Mouse (Mus musculus) left cerebral cortex, adult 11 months (tissue): ENCODE data around the gene Elovl4.
A peak's percentile ranks its signal among the peaks of the same experiment; 100 is the strongest.

Experiments used
- DNase-seq: peaks from one replicate; pipeline ENCODE4 v3.0.0; 2022; ENCODE audit warnings: low spot score

Elovl4 gene

DNA sequence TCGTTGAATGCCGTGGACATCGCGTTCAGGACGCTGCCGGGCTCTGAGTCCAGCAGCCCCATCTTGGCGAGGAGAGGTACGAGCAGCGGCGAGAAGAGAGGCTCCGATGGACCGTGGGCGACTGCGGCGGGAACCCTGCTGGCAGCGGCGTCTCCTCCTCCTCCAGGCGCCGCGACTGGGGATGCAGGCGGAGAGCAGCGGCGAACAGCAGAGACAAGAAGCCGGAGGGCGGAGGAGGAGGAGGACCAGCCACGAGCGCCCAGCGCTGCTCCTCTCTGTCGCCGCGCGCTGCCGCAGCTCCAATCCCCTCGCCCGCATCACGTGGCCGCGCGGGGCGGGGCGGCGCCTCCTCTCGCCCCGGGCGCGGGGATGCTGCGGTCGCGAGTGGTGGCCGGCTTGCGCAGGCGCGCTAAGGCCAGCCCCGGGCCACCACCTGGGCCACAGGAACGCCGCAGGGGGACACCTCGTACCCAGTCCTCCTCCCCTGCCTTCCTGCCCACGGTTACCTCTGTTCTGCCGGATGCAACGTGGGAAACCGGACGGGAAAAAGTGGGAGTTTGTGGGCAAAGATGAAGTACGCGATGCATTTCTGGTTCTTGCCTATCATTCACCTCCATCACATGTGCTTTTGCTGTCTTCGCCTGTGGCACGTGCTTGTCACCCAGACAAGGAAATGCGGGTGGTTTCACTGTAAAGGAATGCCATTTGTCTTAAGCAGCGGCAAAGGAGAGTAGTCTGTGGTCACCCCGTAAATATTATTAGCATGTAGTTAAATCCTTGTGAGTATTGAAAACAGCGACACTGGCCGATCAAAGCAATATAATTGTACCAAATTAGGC, at the start of gene Elovl4:
TSS of gene Elovl4 (minus strand) at position 301 of the 839 bp plus-strand sequence.
- DNase-seq, result peak; percentile 78

- no peak for DNase-seq
Measured at GRCm38 (mm10) chr9:83852464-83852863, 46.4 kb upstream of the Elovl4 start.

GRCm38 (mm10) chr9:83834748-83835313, 28.8 kb upstream of the Elovl4 start:
- no peak for DNase-seq

- DNase-seq, result peak; percentile 85
Measured at GRCm38 (mm10) chr9:83833811-83834747, 28.0 kb upstream of the Elovl4 start, which contains the start of gene Ttk. Gene Ttk (plus strand): TSS chr9:83834689.

GRCm38 (mm10) chr9:83831152-83831551, 25.1 kb upstream of the Elovl4 start:
- no peak for DNase-seq

- no peak for DNase-seq
Measured at GRCm38 (mm10) chr9:83829896-83830295, 23.8 kb upstream of the Elovl4 start.

DNA sequence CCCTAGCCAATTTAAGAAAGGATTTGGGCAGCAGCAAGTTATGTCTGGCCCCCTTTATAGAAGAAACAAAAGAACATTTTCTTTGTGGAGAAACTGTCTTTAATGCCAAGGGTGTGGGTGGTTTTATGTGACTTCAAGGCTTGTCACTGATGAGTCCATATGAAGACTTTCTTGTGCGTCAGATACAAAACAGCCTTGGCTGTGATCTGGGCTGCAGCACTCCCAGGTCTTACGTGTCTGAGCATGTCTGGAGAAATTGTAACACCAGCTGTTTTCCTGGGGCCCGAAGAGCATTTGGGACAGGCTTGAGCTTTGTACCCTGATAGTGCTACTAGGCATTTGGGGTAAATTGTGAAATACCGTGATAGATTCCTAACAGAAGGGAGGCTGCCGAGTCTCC, 16.8 kb upstream of the Elovl4 start:
- no peak for DNase-seq

DNA sequence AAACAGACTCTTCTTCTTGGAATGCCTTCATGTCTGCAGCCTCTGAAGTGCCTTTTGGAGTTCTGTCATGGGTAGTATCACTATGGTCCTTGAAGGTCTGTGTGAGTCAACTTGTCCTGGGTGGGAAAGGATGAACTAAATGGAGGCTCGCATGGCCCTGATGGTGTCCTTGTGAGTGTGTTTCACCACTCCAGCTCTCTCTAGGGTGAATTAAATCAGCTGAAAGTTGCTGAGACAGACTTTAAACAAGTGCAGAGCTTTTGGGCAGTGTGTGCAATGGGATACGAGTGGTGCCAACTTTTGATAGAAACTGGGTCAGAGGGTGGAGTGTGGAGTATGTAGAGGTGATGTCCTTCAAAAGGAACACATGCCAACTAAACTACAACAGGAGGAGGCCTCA, 14.9 kb upstream of the Elovl4 start:
- no peak for DNase-seq

DNA sequence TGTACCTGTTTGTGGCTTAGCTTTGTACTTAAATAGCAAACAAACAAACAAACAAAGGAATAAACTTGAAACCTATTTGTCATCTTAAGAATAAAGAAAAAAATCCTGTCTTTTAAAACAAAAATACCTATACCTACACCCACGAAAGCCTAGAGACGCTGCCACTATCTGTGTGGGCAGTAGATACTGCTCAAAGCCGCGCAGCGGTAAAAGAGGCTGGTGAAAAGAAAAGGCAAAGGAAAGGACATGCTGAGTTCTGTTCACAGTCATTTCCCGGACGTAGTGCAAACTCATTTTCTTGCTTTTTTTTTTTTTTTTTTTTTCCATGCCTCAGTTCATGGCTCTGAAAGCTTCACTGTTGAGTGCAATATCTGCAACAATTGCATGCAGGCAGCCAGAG, 13.1 kb upstream of the Elovl4 start:
- DNase-seq, result no peak

DNA sequence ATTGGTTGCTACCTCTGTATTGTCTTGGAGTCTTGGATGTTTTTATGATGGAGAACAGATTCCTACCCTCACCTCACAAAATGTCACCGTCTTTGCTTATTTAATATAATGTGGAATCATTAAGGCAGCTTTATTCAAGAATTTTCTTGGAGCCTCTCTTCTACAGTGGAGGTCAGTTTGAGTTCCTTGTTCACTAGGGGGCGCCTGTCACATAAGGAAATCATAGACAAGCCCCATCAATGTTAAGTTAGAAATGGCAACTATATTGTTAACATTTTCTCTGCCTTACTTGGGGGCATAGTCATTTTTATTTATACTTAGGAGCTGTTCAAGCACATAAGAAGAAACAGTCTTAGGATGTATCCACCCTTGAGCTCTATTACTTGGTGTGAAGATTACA, 1.5 kb upstream of the Elovl4 start:
- DNase-seq, result peak; percentile 47

GRCm38 (mm10) chr9:83805164-83805976, 707 bp downstream of the Elovl4 start:
- no peak for DNase-seq

GRCm38 (mm10) chr9:83804341-83804740, 1.7 kb downstream of the Elovl4 start:
- no peak for DNase-seq

GRCm38 (mm10) chr9:83797898-83798297, 8.2 kb downstream of the Elovl4 start:
- no peak for DNase-seq

DNA sequence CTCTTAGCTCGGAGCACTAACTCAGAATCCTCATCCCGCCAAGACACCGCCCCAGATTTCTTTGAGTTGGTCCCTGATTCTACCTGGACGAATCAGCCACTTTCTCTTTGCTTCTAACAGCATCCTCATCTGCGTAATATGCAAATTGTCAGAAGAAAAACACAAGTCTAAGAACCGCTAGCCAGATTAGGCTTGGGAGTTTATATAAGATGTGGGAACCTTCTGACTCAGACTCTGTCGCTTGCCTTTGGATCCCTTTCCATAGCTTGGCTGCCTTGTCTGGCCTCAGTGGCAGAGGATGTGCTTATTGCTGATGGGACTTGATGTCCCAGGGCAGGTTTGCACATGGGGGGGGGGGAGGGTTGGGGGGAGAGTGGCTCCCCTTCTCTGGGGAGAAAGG, 9.2 kb downstream of the Elovl4 start:
- DNase-seq, result no peak

- no peak for DNase-seq
Measured at GRCm38 (mm10) chr9:83789326-83789725, 16.8 kb downstream of the Elovl4 start.

DNA sequence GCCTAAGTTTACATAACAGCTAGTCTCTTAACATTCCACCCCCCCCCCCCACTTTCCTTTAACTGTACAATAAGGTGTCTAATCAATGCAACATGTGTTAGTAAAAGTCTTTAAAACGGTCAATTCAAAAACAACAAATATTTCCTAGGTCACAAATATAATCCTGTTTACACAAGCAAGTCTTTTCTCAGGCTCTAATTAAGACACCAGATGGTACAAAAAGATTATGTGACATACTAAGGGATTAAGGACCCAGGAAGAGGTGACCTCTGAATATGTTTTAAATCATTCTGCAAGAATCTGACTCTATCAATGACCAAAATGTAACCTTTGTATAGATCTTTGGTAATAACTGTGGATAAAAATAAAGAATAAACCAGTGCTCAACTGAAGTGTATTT, 20.6 kb downstream of the Elovl4 start:
- DNase-seq, result no peak

- no peak for DNase-seq
Measured at GRCm38 (mm10) chr9:83778317-83778960, 27.6 kb downstream of the Elovl4 start.

- DNase-seq, result no peak
Measured at GRCm38 (mm10) chr9:83761318-83761717, 44.8 kb downstream of the Elovl4 start.

- no peak for DNase-seq
Measured at GRCm38 (mm10) chr9:83731877-83732276, 74.2 kb downstream of the Elovl4 start.

- no peak for DNase-seq
Measured at GRCm38 (mm10) chr9:83730836-83731235, 75.2 kb downstream of the Elovl4 start.
